ENCODE assay signal across 11 mouse cellular contexts in the genomic region with DNA sequence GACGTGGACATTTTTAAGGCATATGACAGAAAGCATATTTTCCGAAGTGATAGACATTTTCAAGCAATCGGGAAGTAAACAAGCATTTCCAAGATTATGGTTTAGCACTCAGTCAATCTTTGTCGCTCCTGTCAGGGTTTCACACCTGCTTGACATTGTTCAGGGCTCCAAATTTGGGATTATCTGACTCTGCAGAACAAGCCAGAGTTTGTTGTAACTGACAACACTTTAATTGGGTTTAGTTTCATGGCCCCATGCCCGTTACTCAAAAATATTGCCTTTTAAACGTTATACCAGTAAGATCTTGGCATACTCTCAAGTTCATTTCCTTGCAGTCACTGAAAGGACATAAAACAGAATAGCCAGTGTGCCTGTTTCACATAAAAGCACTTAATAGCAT.
"Had no signal": no experiment of that assay in that cellular context is flagged by ENCODE, and none has a peak within 500 bp of the region (broad histone marks: within the 10 kb centered on the region; RNA-seq: fewer than 3 reads in every experiment).

No protein-coding gene starts in this region.

- H3K9me3 ChIP-seq: liver, embryonic 13.5 days; midbrain, embryonic 13.5 days; neural tube, embryonic 15.5 days had no signal

- H3K4me2 ChIP-seq: liver, embryonic 13.5 days; midbrain, embryonic 13.5 days; neural tube, embryonic 15.5 days had no signal

- H3K27me3 ChIP-seq: liver, embryonic 13.5 days; midbrain, embryonic 13.5 days; neural tube, embryonic 15.5 days had no signal

- H3K36me3 ChIP-seq: liver, embryonic 13.5 days; midbrain, embryonic 13.5 days; neural tube, embryonic 15.5 days had no signal

- ATAC-seq: liver, postnatal 0 days; midbrain, embryonic 13.5 days had no signal

- DNase-seq: left cerebral cortex, postnatal 4 days; liver; liver, embryonic 13.5 days; liver, postnatal 0 days; lung, postnatal 36 days; right cerebral cortex, adult 18-20 months; right cerebral cortex, postnatal 25 days; thymus, postnatal 4 days had no signal

- H3K4me3 ChIP-seq: liver, embryonic 13.5 days; midbrain, embryonic 13.5 days; myocyte; neural tube, embryonic 15.5 days had no signal

- H3K27ac ChIP-seq: liver, embryonic 13.5 days; midbrain, embryonic 13.5 days; neural tube, embryonic 15.5 days had no signal

- H3K9ac ChIP-seq: liver, embryonic 13.5 days; liver, postnatal 0 days; midbrain, embryonic 13.5 days; neural tube, embryonic 15.5 days had no signal

- H3K4me1 ChIP-seq: liver, embryonic 13.5 days; midbrain, embryonic 13.5 days; neural tube, embryonic 15.5 days had no signal
